Mouse (Mus musculus) stomach, embryonic 14.5 days (tissue): ENCODE data around the gene Lamtor5. TPM values are rescaled to one million over a fixed set of nuclear protein-coding genes. Genes with fewer than 3 reads are reported as not detected.

Experiments
- polyA plus RNA-seq: library from polyadenylated mRNA; unstranded; fragments of >200 nt; fragmentation: Nextera tagmentation; extraction: Ambion mirVana; gene quantifications from 2 replicates; pipeline ENCODE4 v1.2.1, GENCODE M21; 2014

Gene Lamtor5
- polyA plus RNA-seq, 1 experiment from 2014 or later, result 201 TPM

Other genes with a start within 250 kb of the Lamtor5 start
- 0.59 and 1.6 TPM in 2 replicates for gene Kcna3, start 242.7 kb upstream of the Lamtor5 start, polyA plus RNA-seq
- gene Kcna2, start 177.7 kb upstream of the Lamtor5 start, polyA plus RNA-seq, result 0.13 and 0.14 TPM in 2 replicates
- not detected in 2 replicates for gene Kcna10, start 95.8 kb upstream of the Lamtor5 start, polyA plus RNA-seq
- gene Cym, start 57.1 kb upstream of the Lamtor5 start, polyA plus RNA-seq, result 2,615 and 2,827 TPM in 2 replicates
- gene A630076J17Rik, start 48.2 kb upstream of the Lamtor5 start, polyA plus RNA-seq, result 1.2 and 1.3 TPM in 2 replicates
- not detected in 2 replicates for gene Prok1, start 39.2 kb upstream of the Lamtor5 start, polyA plus RNA-seq
- gene Slc16a4, start 12.4 kb downstream of the Lamtor5 start, polyA plus RNA-seq, result 5.2 and 5.7 TPM in 2 replicates
- gene Rbm15, start 54.8 kb downstream of the Lamtor5 start, polyA plus RNA-seq, result 19.0 and 20.7 TPM in 2 replicates
- 0.11 TPM in 1 of 2 replicates, not detected in the other for gene Kcnc4, start 180.7 kb downstream of the Lamtor5 start, polyA plus RNA-seq
- 2.2 TPM in 2 replicates for gene Slc6a17, start 239.2 kb downstream of the Lamtor5 start, polyA plus RNA-seq